Mouse (Mus musculus): ENCODE measurements at regions not wholly inside any gene's neighbourhood (a gene's known extent, or its start where the extent isn't known, plus 50 kb on each side); places are given as distances from the start of the nearest gene placed in this dataset.
A peak's percentile ranks its signal among the peaks of the same experiment; 100 is the strongest.

DNA sequence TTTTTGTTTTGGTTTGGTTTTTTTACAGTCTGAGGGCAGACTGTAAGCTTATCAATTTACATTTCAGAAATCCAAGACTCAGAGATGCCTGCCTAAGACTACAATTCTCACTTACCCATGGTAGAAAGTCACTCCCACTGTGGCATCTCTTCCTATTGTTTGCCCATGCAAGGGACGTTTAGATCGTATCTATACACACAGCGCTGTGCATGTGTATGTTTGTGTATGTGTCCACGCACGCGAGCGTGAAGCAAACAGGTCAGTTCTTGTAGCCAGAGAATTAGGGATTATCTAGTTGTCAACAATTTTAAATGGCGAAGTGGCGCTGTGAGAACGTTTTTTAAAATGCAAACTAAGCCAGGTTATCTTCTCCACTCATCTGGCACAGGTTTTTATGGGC lies 223.6 kb upstream of the Ankrd55 start:
- DNase-seq = no peak
- Histone ChIP-seq H3K4me3 (replicated peaks; ENCODE audit: insufficient read depth, low read depth, low read length) (no peak overlapping the region), H3K27ac (ENCODE audit: insufficient read depth, low read length) (no peak overlapping the region), H3K4me1 (ENCODE audit: control insufficient read depth, insufficient read depth, low read length) (no peaks in the 10 kb centered on the region), H3K27me3 (ENCODE audit: control insufficient read depth, insufficient read depth, low read length) (no peaks in the 10 kb centered on the region)
- TF ChIP-seq CTCF (IDR thresholded peaks at IDR 0.05; ENCODE audit: borderline replicate concordance, insufficient read depth, low read depth, low read length) = no peak
- TF ChIP-seq POLR2A (IDR thresholded peaks at IDR 0.05; ENCODE audit: borderline replicate concordance, insufficient read depth, low read length) = no peak
- WGBS = 88% methylated on average over 10 of the region's 10 CpGs

DNA sequence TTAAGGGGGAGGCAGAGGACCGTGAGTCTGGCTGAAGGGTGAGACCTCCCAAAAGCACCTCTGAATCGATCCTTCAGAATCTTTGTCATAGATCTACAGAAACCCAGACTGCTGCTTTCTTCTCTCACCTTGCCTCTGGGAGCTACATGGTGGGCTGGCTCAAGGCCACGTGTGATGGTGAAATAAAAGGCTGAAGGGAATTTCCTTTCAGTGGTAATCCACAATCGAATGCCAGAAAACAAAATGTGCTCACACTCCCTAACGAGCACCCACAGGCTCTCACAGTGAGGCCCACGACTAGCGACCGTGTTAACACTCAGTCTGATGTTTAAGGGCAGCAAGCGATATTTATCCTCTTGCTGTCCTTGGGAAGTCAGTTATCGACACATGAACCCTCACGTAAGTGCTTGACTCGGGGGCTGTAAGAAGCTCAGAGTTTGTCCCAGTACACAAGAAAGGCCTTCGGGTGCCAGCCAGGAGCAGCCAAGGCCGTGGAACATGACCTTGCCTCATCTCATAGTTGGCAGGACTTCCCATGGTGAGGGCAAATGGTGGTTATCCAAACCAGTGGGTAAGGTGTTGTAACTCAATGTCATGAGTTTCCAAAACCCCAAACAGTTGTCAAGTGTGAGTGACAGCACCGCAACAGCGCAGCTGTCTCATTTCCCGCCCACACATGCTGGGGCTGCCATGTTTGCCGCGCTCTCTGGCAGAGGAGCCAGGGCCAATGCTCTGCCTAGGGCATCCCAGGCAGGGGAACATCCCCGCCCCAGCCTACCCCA lies 221.0 kb upstream of the Ankrd55 start:
- TF ChIP-seq CTCF (IDR thresholded peaks at IDR 0.05; ENCODE audit: borderline replicate concordance, insufficient read depth, low read depth, low read length) (no peak), POLR2A (IDR thresholded peaks at IDR 0.05; ENCODE audit: borderline replicate concordance, insufficient read depth, low read length) (no peak)
- Histone ChIP-seq H3K27ac (ENCODE audit: insufficient read depth, low read length) (no peak overlapping the region), H3K4me3 (replicated peaks; ENCODE audit: insufficient read depth, low read depth, low read length) (no peak overlapping the region), H3K4me1 (ENCODE audit: control insufficient read depth, insufficient read depth, low read length) (no peaks in the 10 kb centered on the region), H3K27me3 (ENCODE audit: control insufficient read depth, insufficient read depth, low read length) (no peaks in the 10 kb centered on the region)
- WGBS = 77% methylated on average over 20 of the region's 20 CpGs
- DNase-seq = no peak

DNA sequence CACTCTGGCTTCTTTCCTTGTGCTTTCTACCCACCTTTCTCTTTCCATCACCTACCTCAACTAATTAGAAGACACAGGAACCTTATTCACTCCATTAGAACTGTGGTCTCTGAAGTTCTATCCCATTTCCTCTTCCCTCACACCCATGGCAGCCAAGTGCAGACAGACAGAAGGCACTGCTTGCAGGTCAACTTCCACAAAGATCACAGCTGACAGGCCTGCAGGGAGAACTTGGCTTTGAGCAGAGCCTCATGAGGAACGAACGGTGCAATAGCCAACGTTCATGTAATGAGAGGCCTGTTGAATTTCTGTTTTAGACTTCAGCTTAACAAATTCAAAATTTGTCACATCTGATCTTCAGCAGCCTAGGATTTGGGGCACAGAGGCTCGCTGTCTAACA lies 217.5 kb upstream of the Ankrd55 start:
- H3K27me3 ChIP-seq (ENCODE audit: control insufficient read depth, insufficient read depth, low read length) = no peaks in the 10 kb centered on the region
- H3K4me1 ChIP-seq (ENCODE audit: control insufficient read depth, insufficient read depth, low read length) = no peaks in the 10 kb centered on the region
- TF ChIP-seq CTCF (IDR thresholded peaks at IDR 0.05; ENCODE audit: borderline replicate concordance, insufficient read depth, low read depth, low read length) = no peak
- no peak for TF ChIP-seq POLR2A (IDR thresholded peaks at IDR 0.05; ENCODE audit: borderline replicate concordance, insufficient read depth, low read length)
- 47% methylated on average over 4 of the region's 4 CpGs for WGBS
- no peak overlapping the region for H3K4me3 ChIP-seq (replicated peaks; ENCODE audit: insufficient read depth, low read depth, low read length)
- H3K27ac ChIP-seq (ENCODE audit: insufficient read depth, low read length) = no peak overlapping the region
- no peak for DNase-seq

DNA sequence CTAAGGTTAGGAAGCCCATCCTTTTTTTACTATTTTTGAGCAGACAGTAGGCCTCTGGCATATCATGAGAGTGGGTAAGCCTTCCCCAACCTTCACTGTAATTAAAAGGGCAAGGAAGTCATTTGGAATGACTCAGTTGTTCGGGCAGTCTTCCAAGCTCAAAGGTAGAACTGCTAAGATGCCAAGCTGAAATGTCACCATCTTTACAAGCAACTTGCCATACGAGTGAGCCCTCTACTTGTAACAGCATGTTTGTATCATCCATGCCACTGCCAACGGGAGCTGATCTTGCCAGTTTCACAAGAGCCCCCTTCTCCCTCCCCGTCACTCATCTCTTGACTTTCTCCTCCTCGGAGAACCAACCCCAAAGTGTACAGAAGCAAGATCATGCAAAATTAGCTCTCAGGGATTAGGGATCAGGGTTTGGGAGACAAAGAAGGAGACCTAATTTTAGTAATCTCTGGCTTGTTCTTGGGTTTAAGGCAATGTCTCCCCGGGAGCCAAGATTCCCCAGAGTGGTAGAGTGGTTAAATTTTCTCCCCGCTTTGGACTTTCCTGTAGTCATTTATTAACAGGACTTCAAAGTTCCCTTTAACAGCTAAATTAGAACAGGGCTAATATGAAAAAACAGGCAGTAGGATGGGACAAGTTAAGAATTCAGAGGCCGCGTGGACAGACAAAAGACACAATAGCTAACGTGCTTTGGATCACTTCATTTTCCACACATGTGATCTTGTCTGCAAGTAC lies 216.9 kb upstream of the Ankrd55 start:
- Histone ChIP-seq H3K27ac (ENCODE audit: insufficient read depth, low read length) (no peak overlapping the region), H3K27me3 (ENCODE audit: control insufficient read depth, insufficient read depth, low read length) (no peaks in the 10 kb centered on the region), H3K4me3 (replicated peaks; ENCODE audit: insufficient read depth, low read depth, low read length) (no peak overlapping the region), H3K4me1 (ENCODE audit: control insufficient read depth, insufficient read depth, low read length) (no peaks in the 10 kb centered on the region)
- peak in 1 of 2 experiments; percentile 34 for DNase-seq
- no peak for TF ChIP-seq CTCF (IDR thresholded peaks at IDR 0.05; ENCODE audit: borderline replicate concordance, insufficient read depth, low read depth, low read length)
- TF ChIP-seq POLR2A (IDR thresholded peaks at IDR 0.05; ENCODE audit: borderline replicate concordance, insufficient read depth, low read length) = no peak
- WGBS = 73% methylated on average over 10 of the region's 10 CpGs

DNA sequence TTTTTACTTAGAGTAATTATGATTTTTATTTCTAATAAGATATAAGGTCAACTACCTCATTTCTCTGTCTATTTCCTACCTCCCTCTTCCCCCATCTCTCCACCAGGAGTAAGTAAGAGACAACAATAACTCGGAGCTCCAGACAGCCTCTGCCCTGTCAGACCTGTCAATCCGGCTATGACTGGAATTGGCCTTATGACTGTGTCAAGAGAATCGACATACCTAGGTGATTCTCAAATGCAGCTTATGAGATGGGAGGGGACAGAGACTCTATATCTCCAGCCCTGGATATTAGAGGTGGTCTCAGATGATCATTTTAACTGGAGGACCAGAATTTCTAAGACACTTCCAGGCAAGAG lies 216.3 kb upstream of the Ankrd55 start:
- 88% methylated on average over 3 of the region's 3 CpGs for WGBS
- Histone ChIP-seq H3K27ac (ENCODE audit: insufficient read depth, low read length) (no peak overlapping the region), H3K4me3 (replicated peaks; ENCODE audit: insufficient read depth, low read depth, low read length) (no peak overlapping the region), H3K4me1 (ENCODE audit: control insufficient read depth, insufficient read depth, low read length) (no peaks in the 10 kb centered on the region), H3K27me3 (ENCODE audit: control insufficient read depth, insufficient read depth, low read length) (no peaks in the 10 kb centered on the region)
- TF ChIP-seq CTCF (IDR thresholded peaks at IDR 0.05; ENCODE audit: borderline replicate concordance, insufficient read depth, low read depth, low read length) (no peak), POLR2A (IDR thresholded peaks at IDR 0.05; ENCODE audit: borderline replicate concordance, insufficient read depth, low read length) (no peak)
- DNase-seq = no peak

DNA sequence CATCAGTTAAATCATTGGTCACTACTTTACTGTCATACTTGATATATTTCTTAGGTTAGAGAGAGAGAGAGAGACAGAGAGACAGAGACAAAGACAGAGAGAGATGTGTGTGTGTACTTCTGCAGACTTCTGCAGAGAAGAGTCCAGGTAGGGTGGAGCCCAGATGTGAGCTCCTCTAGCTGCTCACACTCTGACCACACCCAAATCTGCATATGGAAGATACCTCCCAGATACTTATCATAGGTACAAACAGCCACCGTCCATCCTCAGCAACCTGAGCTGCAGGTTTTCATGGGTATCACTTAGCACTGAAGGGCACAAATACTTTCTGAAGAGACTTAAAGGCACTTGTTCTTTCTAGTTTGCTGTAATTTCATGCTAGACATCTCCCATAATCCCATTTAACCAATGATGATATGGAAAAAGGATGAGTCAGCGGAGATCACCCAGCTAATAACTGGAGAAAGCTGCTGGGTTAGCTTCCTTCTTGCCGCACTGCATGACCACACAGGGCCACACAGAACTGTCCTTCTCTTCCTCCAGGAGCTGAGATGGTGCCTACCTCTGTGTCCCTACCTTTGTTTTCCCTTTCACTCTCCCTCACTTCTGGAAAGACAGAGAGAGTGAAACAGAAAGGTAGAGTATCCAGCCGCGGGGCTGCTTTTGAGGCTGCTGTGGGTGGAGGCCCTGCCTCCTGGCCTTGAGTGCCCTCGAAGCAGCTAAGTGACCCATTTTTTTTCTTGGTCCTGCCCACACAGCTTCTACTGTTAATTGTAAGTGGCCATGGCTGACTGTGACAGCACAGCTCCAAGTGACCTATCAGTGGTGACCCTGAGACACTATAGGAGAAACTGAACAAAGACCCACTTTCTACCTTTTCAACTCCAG lies 214.5 kb upstream of the Ankrd55 start:
- no peak for DNase-seq
- WGBS = 95% methylated on average over 6 of the region's 6 CpGs
- no peaks in the 10 kb centered on the region for H3K27me3 ChIP-seq (ENCODE audit: control insufficient read depth, insufficient read depth, low read length)
- no peak for TF ChIP-seq POLR2A (IDR thresholded peaks at IDR 0.05; ENCODE audit: borderline replicate concordance, insufficient read depth, low read length)
- no peak for TF ChIP-seq CTCF (IDR thresholded peaks at IDR 0.05; ENCODE audit: borderline replicate concordance, insufficient read depth, low read depth, low read length)
- no peaks in the 10 kb centered on the region for H3K4me1 ChIP-seq (ENCODE audit: control insufficient read depth, insufficient read depth, low read length)
- H3K27ac ChIP-seq (ENCODE audit: insufficient read depth, low read length) = no peak overlapping the region
- no peak overlapping the region for H3K4me3 ChIP-seq (replicated peaks; ENCODE audit: insufficient read depth, low read depth, low read length)

DNA sequence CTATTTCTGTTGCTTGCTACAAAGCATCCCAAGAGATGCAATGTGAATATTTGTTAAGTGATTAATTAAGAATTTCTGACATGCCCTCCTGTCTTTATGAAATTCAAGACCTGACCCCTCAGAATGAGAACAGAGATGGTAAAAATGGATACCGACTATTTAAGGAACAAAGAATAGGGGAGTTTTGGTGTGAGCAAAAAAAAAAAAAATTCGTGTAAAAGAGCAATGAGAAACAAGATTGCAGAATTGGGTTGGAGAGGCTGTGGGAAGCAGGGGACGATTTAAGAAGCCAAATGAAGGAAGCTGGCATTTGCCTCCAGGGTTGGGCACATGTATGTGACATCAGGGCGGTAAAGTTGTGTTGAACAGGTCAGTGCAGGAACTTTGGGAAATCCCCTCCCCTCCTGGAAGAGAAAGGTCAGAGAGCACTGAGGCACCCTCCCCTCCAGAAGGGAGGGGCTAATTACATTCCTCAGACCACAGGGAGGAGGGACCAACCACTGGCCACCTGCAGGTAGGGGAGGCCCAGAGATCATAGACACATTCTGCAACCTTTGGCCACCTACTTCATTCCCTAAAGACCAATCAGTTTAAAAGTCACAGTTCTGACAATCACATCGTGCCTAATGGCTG lies 212.3 kb upstream of the Ankrd55 start:
- Histone ChIP-seq H3K4me1 (ENCODE audit: control insufficient read depth, insufficient read depth, low read length) (no peaks in the 10 kb centered on the region), H3K27ac (ENCODE audit: insufficient read depth, low read length) (no peak overlapping the region), H3K4me3 (replicated peaks; ENCODE audit: insufficient read depth, low read depth, low read length) (no peak overlapping the region), H3K27me3 (ENCODE audit: control insufficient read depth, insufficient read depth, low read length) (no peaks in the 10 kb centered on the region)
- 64% methylated on average over 5 of the region's 5 CpGs for WGBS
- no peak for DNase-seq
- no peak for TF ChIP-seq CTCF (IDR thresholded peaks at IDR 0.05; ENCODE audit: borderline replicate concordance, insufficient read depth, low read depth, low read length)
- no peak for TF ChIP-seq POLR2A (IDR thresholded peaks at IDR 0.05; ENCODE audit: borderline replicate concordance, insufficient read depth, low read length)

Data from cerebellum, adult 2 months (tissue).